Comparison of ENCODE assay signal across 8 mouse cellular contexts in the genomic region with DNA sequence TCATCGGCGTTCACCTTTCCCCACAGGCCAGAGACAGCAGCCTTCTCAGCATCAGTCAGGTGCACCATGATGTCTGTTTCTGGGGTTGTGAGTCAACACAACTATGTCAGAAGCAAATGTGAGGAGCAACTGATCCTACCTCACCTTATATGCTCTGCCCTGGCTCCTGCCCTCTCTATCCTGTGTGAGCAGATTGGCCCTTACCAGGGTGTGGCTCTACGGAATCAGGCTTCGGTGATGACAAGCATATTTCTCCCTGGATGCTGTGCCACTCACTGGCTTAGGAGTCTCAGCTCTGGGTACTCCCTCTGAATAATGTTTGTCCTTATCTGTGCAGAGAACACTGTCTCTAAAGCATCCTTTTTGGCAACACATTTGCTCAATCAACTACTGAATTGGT. TPM values are rescaled to one million over a fixed set of nuclear protein-coding genes. Genes with fewer than 3 reads are reported as not detected.
DNase-seq lines count a peak whose midpoint lies in the region; ATAC-seq lines count a peak whose summit lies in the region.

TSS of gene Hbb-bs (minus strand) at position 289 of the 400 bp plus-strand sequence.

- no peaks in the 10 kb centered on the region for H3K27me3 ChIP-seq in lung, embryonic 15.5 days
- no peaks in the 10 kb centered on the region for H3K27me3 ChIP-seq in erythroblast, embryonic 14.5 days (ENCODE audit: control insufficient read depth)
- H3K27me3 ChIP-seq in limb, embryonic 12.5 days = no peaks in the 10 kb centered on the region

- no peaks in the 10 kb centered on the region for H3K4me1 ChIP-seq in lung, embryonic 15.5 days
- H3K4me1 ChIP-seq in erythroblast, embryonic 14.5 days (ENCODE audit: control insufficient read depth) = peaks cover 58% of the 10 kb centered on the region
- no peaks in the 10 kb centered on the region for H3K4me1 ChIP-seq in limb, embryonic 12.5 days (replicated peaks)

- H3K9me3 ChIP-seq in lung, embryonic 15.5 days = no peaks in the 10 kb centered on the region
- no peaks in the 10 kb centered on the region for H3K9me3 ChIP-seq in erythroblast, embryonic 14.5 days (ENCODE audit: control insufficient read depth, low read length)
- H3K9me3 ChIP-seq in limb, embryonic 12.5 days = no peaks in the 10 kb centered on the region

- H3K4me2 ChIP-seq in lung, embryonic 15.5 days = no peak within 1 kb of the TSS
- no peak within 1 kb of the TSS for H3K4me2 ChIP-seq in limb, embryonic 12.5 days

- WGBS in lung, embryonic 15.5 days = 92% methylated on average over 4 of the region's 4 CpGs
- WGBS in limb, embryonic 12.5 days = 90% methylated on average over 4 of the region's 4 CpGs

- intact Hi-C loops in heart, postnatal 25 days (cut with DNase I) = no loop called here

- H3K36me3 ChIP-seq in lung, embryonic 15.5 days = no peaks in the 10 kb centered on the region
- H3K36me3 ChIP-seq in erythroblast, embryonic 14.5 days (ENCODE audit: control insufficient read depth) = peaks cover 18% of the 10 kb centered on the region
- no peaks in the 10 kb centered on the region for H3K36me3 ChIP-seq in limb, embryonic 12.5 days

- peak; percentile 74; the same call in 1 of the 2 replicates for ATAC-seq in lung, embryonic 15.5 days (ENCODE audit: borderline replicate concordance, extremely low read depth, low FRiP score, low TSS enrichment)
- no peak for ATAC-seq in limb, embryonic 12.5 days (ENCODE audit: insufficient number of reproducible peaks, insufficient read depth, low FRiP score, low TSS enrichment, low read depth)
- ATAC-seq in neutrophil, adult 5-6 weeks (ENCODE audit: extremely low read depth, insufficient number of reproducible peaks, low FRiP score, poor library complexity, severe bottlenecking) = no peak

- no peak within 1 kb of the TSS for H3K9ac ChIP-seq in lung, embryonic 15.5 days
- H3K9ac ChIP-seq in limb, embryonic 12.5 days (replicated peaks) = no peak within 1 kb of the TSS

- DNase-seq in lung, adult 18-20 months = no peak
- no peak for DNase-seq in heart, postnatal 25 days (ENCODE audit: low spot score)
- DNase-seq in retina, embryonic 14.5 days (ENCODE audit: low spot score) = no peak
- no peak for DNase-seq in cerebellum, adult 9-11 months

- H3K4me3 ChIP-seq in lung, embryonic 15.5 days = no peak within 1 kb of the TSS
- H3K4me3 ChIP-seq in erythroblast, embryonic 14.5 days (replicated peaks) = peak within 1 kb of the TSS; percentile 62
- H3K4me3 ChIP-seq in limb, embryonic 12.5 days (replicated peaks) = no peak within 1 kb of the TSS

- H3K27ac ChIP-seq in lung, embryonic 15.5 days = no peak within 1 kb of the TSS
- no peak within 1 kb of the TSS for H3K27ac ChIP-seq in limb, embryonic 12.5 days

RNA-seq across cellular contexts. Expression of gene Hbb-bs, which starts in this region (rescaled TPM):
- 14,530 and 15,290 TPM in 2 replicates for polyA plus RNA-seq in lung, embryonic 15.5 days (2015; fragmentation: Nextera tagmentation; extraction: Ambion mirVana)
- 263,491 and 269,873 TPM in 2 replicates for polyA plus RNA-seq in erythroblast, embryonic 14.5 days (2012)
- total RNA-seq in heart, postnatal 25 days (2021) = over 10,000 TPM in 1 of 2 experiments, 1,000 to 10,000 TPM in 1; 9,976 to 23,536 TPM
- 651 and 737 TPM in 2 replicates for polyA plus RNA-seq in limb, embryonic 12.5 days (2016; fragmentation: Nextera tagmentation; extraction: Ambion mirVana)
- 10,177 and 10,178 TPM in 2 replicates for total RNA-seq in neutrophil, adult 5-6 weeks (2017)

Comparison
In these comparisons a context has a peak if more than half of its experiments do, and no peak if none do; other contexts are left out.
1. RNA of gene Hbb-bs (polyA plus RNA-seq): 263,491 to 269,873 TPM in erythroblast, embryonic 14.5 days and 14,530 to 15,290 TPM in lung, embryonic 15.5 days; 651 to 737 TPM in limb, embryonic 12.5 days; every median in the first group is over 10 times any median in the second.
2. RNA of gene Hbb-bs (polyA plus RNA-seq): 263,491 to 269,873 TPM in erythroblast, embryonic 14.5 days; 14,530 to 15,290 TPM in lung, embryonic 15.5 days; every median in the first group is over 10 times any median in the second.